Mouse (Mus musculus): ENCODE data around the gene Large1. TPM values are rescaled to one million over a fixed set of nuclear protein-coding genes. Genes with fewer than 3 reads are reported as not detected.

Gene Large1
- polyA plus RNA-seq, 1 experiment from 2014 or later: 14.8 TPM

- Histone ChIP-seq H3K9me3 (replicated peaks; ENCODE audit: control insufficient read depth, low read length, poor library complexity, severe bottlenecking) (no peaks in the 10 kb centered on the region), H3K4me1 (ENCODE audit: control insufficient read depth, insufficient read depth, low read length) (no peaks in the 10 kb centered on the region), H3K36me3 (ENCODE audit: control insufficient read depth, insufficient read depth, low read length) (no peaks in the 10 kb centered on the region), H3K27me3 (ENCODE audit: control insufficient read depth, insufficient read depth, low read depth, low read length) (no peaks in the 10 kb centered on the region), H3K4me2 (ENCODE audit: low read length) (no peak overlapping the region), H3K9ac (ENCODE audit: low read depth, low read length) (no peak overlapping the region), H3K27ac (ENCODE audit: low read length) (no peak overlapping the region), H3K4me3 (ENCODE audit: low read depth, low read length) (no peak overlapping the region)
- 97% methylated on average over 1 of the region's 1 CpGs for WGBS
- ATAC-seq: no peak
Measured at GRCm38 (mm10) chr8:73310471-73310870, 42.9 kb downstream of the Large1 start.

- Histone ChIP-seq H3K27ac (ENCODE audit: low read length) (no peak overlapping the region), H3K4me2 (ENCODE audit: low read length) (no peak overlapping the region), H3K36me3 (ENCODE audit: control insufficient read depth, insufficient read depth, low read length) (no peaks in the 10 kb centered on the region), H3K9ac (ENCODE audit: low read depth, low read length) (no peak overlapping the region), H3K27me3 (ENCODE audit: control insufficient read depth, insufficient read depth, low read depth, low read length) (no peaks in the 10 kb centered on the region), H3K4me3 (ENCODE audit: low read depth, low read length) (no peak overlapping the region), H3K4me1 (ENCODE audit: control insufficient read depth, insufficient read depth, low read length) (no peaks in the 10 kb centered on the region), H3K9me3 (replicated peaks; ENCODE audit: control insufficient read depth, low read length, poor library complexity, severe bottlenecking) (no peaks in the 10 kb centered on the region)
- no peak for ATAC-seq
Measured at GRCm38 (mm10) chr8:73310036-73310435, 43.3 kb downstream of the Large1 start.

DNA sequence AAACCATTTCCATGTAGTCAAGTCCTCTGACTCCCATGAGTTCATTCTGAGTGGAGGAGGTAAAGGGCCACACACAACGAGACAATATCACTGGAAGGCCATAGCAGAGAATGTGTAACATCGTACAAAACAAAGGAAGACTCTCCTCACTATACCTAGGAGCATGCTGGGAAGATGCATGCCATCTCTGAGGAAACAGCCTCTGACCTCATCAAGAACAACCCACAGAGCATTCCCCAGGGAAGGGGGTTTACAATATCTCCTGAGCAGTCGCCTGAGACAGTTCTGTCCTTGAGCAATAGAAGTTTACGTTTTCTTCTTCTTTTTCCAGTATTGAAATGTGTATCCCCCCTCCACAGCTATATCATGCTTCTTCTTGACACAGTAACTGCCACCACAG lies 49.4 kb downstream of the Large1 start:
- H3K27me3 ChIP-seq (ENCODE audit: control insufficient read depth, insufficient read depth, low read depth, low read length): no peaks in the 10 kb centered on the region
- no peak for ATAC-seq
- 75% methylated on average over 4 of the region's 4 CpGs for WGBS

DNA sequence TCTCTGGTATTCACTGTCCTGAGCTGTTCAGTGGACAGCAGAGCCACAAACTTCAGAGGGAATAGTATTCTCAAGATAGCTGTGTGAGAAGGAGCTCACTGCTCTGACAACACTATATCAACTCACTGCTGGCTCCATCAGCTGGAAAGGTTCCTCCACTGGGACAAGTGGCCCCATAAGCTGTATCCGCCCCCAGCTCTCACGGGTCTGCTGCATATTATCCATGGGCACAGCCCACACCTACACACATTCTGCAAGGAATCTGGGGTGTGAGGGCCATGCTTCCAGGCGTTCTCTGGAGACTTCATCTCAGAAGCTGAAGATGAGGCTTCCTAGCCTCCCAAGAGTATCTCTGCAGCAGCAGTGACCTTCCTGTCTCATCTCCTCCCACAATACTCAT lies 50.4 kb downstream of the Large1 start:
- 93% methylated on average over 3 of the region's 3 CpGs for WGBS
- ATAC-seq: no peak

More for the DNA sequence above, 49.4 kb downstream of the Large1 start:
- no peaks in the 10 kb centered on the region for H3K9me3 ChIP-seq (replicated peaks; ENCODE audit: control insufficient read depth, low read length, poor library complexity, severe bottlenecking)
- H3K4me2 ChIP-seq (ENCODE audit: low read length): no peak overlapping the region
- no peaks in the 10 kb centered on the region for H3K36me3 ChIP-seq (ENCODE audit: control insufficient read depth, insufficient read depth, low read length)
- no peaks in the 10 kb centered on the region for H3K4me1 ChIP-seq (ENCODE audit: control insufficient read depth, insufficient read depth, low read length)
- no peak overlapping the region for H3K4me3 ChIP-seq (ENCODE audit: low read depth, low read length)
- no peak overlapping the region for H3K9ac ChIP-seq (ENCODE audit: low read depth, low read length)
- no peak overlapping the region for H3K27ac ChIP-seq (ENCODE audit: low read length)

DNA sequence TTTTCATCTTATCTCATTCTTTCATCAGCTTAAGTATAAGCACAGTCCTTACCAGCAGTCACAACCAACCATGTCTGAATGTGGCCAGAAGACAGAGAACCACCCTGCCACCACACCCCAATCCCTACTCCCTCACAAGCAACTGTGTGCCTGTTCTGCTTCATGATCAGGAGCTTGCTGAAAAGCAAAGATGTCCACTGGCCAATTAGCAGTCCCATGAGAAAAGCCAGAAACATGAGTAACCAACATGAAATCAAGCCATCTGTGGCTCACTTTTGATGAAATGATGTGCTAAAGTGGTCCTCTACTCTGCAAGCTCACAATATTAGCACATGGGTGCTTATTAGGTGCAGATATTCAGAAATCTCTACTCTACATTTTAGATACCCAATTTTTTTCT lies 57.8 kb downstream of the Large1 start:
- H3K36me3 ChIP-seq (ENCODE audit: control insufficient read depth, insufficient read depth, low read length): no peaks in the 10 kb centered on the region
- H3K27me3 ChIP-seq (ENCODE audit: control insufficient read depth, insufficient read depth, low read depth, low read length): no peaks in the 10 kb centered on the region
- no peak overlapping the region for H3K4me2 ChIP-seq (ENCODE audit: low read length)
- no peak overlapping the region for H3K27ac ChIP-seq (ENCODE audit: low read length)
- H3K4me3 ChIP-seq (ENCODE audit: low read depth, low read length): no peak overlapping the region
- H3K9ac ChIP-seq (ENCODE audit: low read depth, low read length): no peak overlapping the region
- H3K9me3 ChIP-seq (replicated peaks; ENCODE audit: control insufficient read depth, low read length, poor library complexity, severe bottlenecking): no peaks in the 10 kb centered on the region
- no peak for ATAC-seq
- H3K4me1 ChIP-seq (ENCODE audit: control insufficient read depth, insufficient read depth, low read length): no peaks in the 10 kb centered on the region

More for the DNA sequence above, 50.4 kb downstream of the Large1 start:
- H3K27me3 ChIP-seq (ENCODE audit: control insufficient read depth, insufficient read depth, low read depth, low read length): no peaks in the 10 kb centered on the region
- no peak overlapping the region for H3K27ac ChIP-seq (ENCODE audit: low read length)
- no peaks in the 10 kb centered on the region for H3K9me3 ChIP-seq (replicated peaks; ENCODE audit: control insufficient read depth, low read length, poor library complexity, severe bottlenecking)
- no peaks in the 10 kb centered on the region for H3K4me1 ChIP-seq (ENCODE audit: control insufficient read depth, insufficient read depth, low read length)
- H3K4me3 ChIP-seq (ENCODE audit: low read depth, low read length): no peak overlapping the region
- no peaks in the 10 kb centered on the region for H3K36me3 ChIP-seq (ENCODE audit: control insufficient read depth, insufficient read depth, low read length)
- no peak overlapping the region for H3K4me2 ChIP-seq (ENCODE audit: low read length)
- H3K9ac ChIP-seq (ENCODE audit: low read depth, low read length): no peak overlapping the region

GRCm38 (mm10) chr8:73293655-73294054 lies 59.7 kb downstream of the Large1 start:
- Histone ChIP-seq H3K9ac (ENCODE audit: low read depth, low read length) (no peak overlapping the region), H3K27ac (ENCODE audit: low read length) (no peak overlapping the region), H3K27me3 (ENCODE audit: control insufficient read depth, insufficient read depth, low read depth, low read length) (no peaks in the 10 kb centered on the region), H3K9me3 (replicated peaks; ENCODE audit: control insufficient read depth, low read length, poor library complexity, severe bottlenecking) (no peaks in the 10 kb centered on the region), H3K4me2 (ENCODE audit: low read length) (no peak overlapping the region), H3K4me3 (ENCODE audit: low read depth, low read length) (no peak overlapping the region), H3K4me1 (ENCODE audit: control insufficient read depth, insufficient read depth, low read length) (0 out of 2 replicates have a peak, but pooled peaks cover 1% of the 10 kb centered on the region), H3K36me3 (ENCODE audit: control insufficient read depth, insufficient read depth, low read length) (no peaks in the 10 kb centered on the region)
- no peak for ATAC-seq
- 87% methylated on average over 2 of the region's 2 CpGs for WGBS

DNA sequence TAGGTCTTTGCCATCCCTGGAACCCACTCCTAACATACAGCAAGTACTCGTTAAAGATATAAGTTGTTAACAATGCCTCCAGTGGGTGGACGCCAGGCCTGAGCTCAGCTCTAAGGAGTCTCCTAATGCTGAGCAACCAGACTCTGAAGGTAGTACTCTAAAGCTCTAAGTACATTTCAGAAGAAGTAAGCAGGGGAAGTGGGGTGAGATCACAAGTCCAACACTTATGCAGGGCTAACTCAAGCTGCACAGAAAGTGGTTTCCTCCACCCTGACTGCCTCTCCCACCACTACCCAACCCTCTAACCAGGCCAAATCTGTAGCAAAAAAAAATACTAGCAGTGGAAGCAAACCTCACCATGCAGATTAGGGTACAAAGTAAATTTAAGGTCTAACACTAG lies 61.7 kb downstream of the Large1 start:
- H3K9me3 ChIP-seq (replicated peaks; ENCODE audit: control insufficient read depth, low read length, poor library complexity, severe bottlenecking): no peaks in the 10 kb centered on the region
- no peak for ATAC-seq
- WGBS: 89% methylated on average over 2 of the region's 2 CpGs

GRCm38 (mm10) chr8:73290636-73291035 lies 62.7 kb downstream of the Large1 start:
- Histone ChIP-seq H3K4me2 (ENCODE audit: low read length) (no peak overlapping the region), H3K36me3 (ENCODE audit: control insufficient read depth, insufficient read depth, low read length) (no peaks in the 10 kb centered on the region), H3K9ac (ENCODE audit: low read depth, low read length) (no peak overlapping the region), H3K27ac (ENCODE audit: low read length) (no peak overlapping the region), H3K4me3 (ENCODE audit: low read depth, low read length) (no peak overlapping the region), H3K9me3 (replicated peaks; ENCODE audit: control insufficient read depth, low read length, poor library complexity, severe bottlenecking) (no peaks in the 10 kb centered on the region), H3K27me3 (ENCODE audit: control insufficient read depth, insufficient read depth, low read depth, low read length) (no peaks in the 10 kb centered on the region), H3K4me1 (ENCODE audit: control insufficient read depth, insufficient read depth, low read length) (0 out of 2 replicates have a peak, but pooled peaks cover 4% of the 10 kb centered on the region)
- no peak for ATAC-seq
- WGBS: 79% methylated on average over 2 of the region's 2 CpGs

More for the DNA sequence above, 61.7 kb downstream of the Large1 start:
- H3K4me3 ChIP-seq (ENCODE audit: low read depth, low read length): no peak overlapping the region
- no peaks in the 10 kb centered on the region for H3K36me3 ChIP-seq (ENCODE audit: control insufficient read depth, insufficient read depth, low read length)
- no peaks in the 10 kb centered on the region for H3K27me3 ChIP-seq (ENCODE audit: control insufficient read depth, insufficient read depth, low read depth, low read length)
- H3K9ac ChIP-seq (ENCODE audit: low read depth, low read length): no peak overlapping the region
- H3K4me1 ChIP-seq (ENCODE audit: control insufficient read depth, insufficient read depth, low read length): 0 out of 2 replicates have a peak, but pooled peaks cover 4% of the 10 kb centered on the region
- H3K27ac ChIP-seq (ENCODE audit: low read length): no peak overlapping the region
- no peak overlapping the region for H3K4me2 ChIP-seq (ENCODE audit: low read length)

GRCm38 (mm10) chr8:73289831-73290230 lies 63.5 kb downstream of the Large1 start:
- Histone ChIP-seq H3K4me2 (ENCODE audit: low read length) (no peak overlapping the region), H3K27me3 (ENCODE audit: control insufficient read depth, insufficient read depth, low read depth, low read length) (no peaks in the 10 kb centered on the region), H3K4me1 (ENCODE audit: control insufficient read depth, insufficient read depth, low read length) (0 out of 2 replicates have a peak, but pooled peaks cover 4% of the 10 kb centered on the region), H3K9ac (ENCODE audit: low read depth, low read length) (no peak overlapping the region), H3K36me3 (ENCODE audit: control insufficient read depth, insufficient read depth, low read length) (no peaks in the 10 kb centered on the region), H3K27ac (ENCODE audit: low read length) (no peak overlapping the region), H3K4me3 (ENCODE audit: low read depth, low read length) (no peak overlapping the region), H3K9me3 (replicated peaks; ENCODE audit: control insufficient read depth, low read length, poor library complexity, severe bottlenecking) (no peaks in the 10 kb centered on the region)
- ATAC-seq: no peak
- 91% methylated on average over 2 of the region's 2 CpGs for WGBS
